Mouse (Mus musculus) heart, postnatal 0 days (tissue): ENCODE results near the gene Ccdc22. TPM values are rescaled to one million over a fixed set of nuclear protein-coding genes. Genes with fewer than 3 reads are reported as not detected.
A peak's percentile ranks its signal among the peaks of the same experiment; 100 is the strongest.

Experiments used
- ATAC-seq: fragments of 200-750 bp; cut with Nextera tagmentation; 2 replicates; pipeline ENCODE4 v1.8.0; 2017; ENCODE audit warnings: low read depth, moderate number of reproducible peaks, moderate library complexity; ENCODE audit not compliant: insufficient read depth
- DNase-seq: peaks from one replicate; pipeline ENCODE4 v3.0.0-alpha.2; 2016; ENCODE audit warnings: low spot score
- H3K27ac ChIP-seq: fragments of 300-500 bp; sonication (generic); 2 replicates; pipeline ENCODE4 v1.5.1; 2014; ENCODE audit warnings: low read depth, mild to moderate bottlenecking
- H3K27me3 ChIP-seq: fragments of 300-500 bp; sonication (generic); 2 replicates; pipeline ENCODE4 v1.6.1; 2014; ENCODE audit warnings: low read length, mixed read lengths; ENCODE audit not compliant: control insufficient read depth, insufficient read depth
- H3K36me3 ChIP-seq: fragments of 300-500 bp; sonication (generic); replicated peaks from 2 replicates; pipeline ENCODE4 v1.6.1; 2014; ENCODE audit warnings: low read length, mixed read lengths; ENCODE audit not compliant: control insufficient read depth, insufficient read depth
- H3K4me1 ChIP-seq: fragments of 300-500 bp; sonication (generic); 2 replicates; pipeline ENCODE4 v1.6.1; 2014; ENCODE audit warnings: antibody characterized with exemption; ENCODE audit not compliant: control insufficient read depth, insufficient read depth
- H3K4me2 ChIP-seq: fragments of 300-500 bp; sonication (generic); 2 replicates; pipeline ENCODE4 v1.6.1; 2014; ENCODE audit warnings: low read depth, mild to moderate bottlenecking, low read length, moderate library complexity
- H3K4me3 ChIP-seq: fragments of 300-500 bp; sonication (generic); 2 replicates; pipeline ENCODE4 v1.5.1; 2014; ENCODE audit warnings: low read depth, low read length
- H3K9ac ChIP-seq: fragments of 300-500 bp; sonication (generic); replicated peaks from 2 replicates; pipeline ENCODE4 v1.6.1; 2014; ENCODE audit warnings: low read depth, low read length, mixed read lengths
- H3K9me3 ChIP-seq: fragments of 300-500 bp; sonication (generic); replicated peaks from 2 replicates; pipeline ENCODE4 v1.6.1; 2016; ENCODE audit warnings: low read length; ENCODE audit not compliant: control insufficient read depth
- CTCF ChIP-seq: IDR thresholded peaks from 2 replicates; pipeline ENCODE4 v1.5.1; 2016; ENCODE audit warnings: antibody characterized with exemption, control low read depth, low read depth
- EP300 ChIP-seq: IDR thresholded peaks from 2 replicates; pipeline ENCODE4 v1.6.1; 2016; ENCODE audit warnings: antibody characterized with exemption, low read depth
- WGBS: fragments of 180-500 bp; shearing (Covaris S2); extraction: QIAGEN DNeasy Blood & Tissue Kit; methylation state at CpG from one replicate; pipeline ENCODE4 v1.1.7; 2014; 5-methylcytosine and 5-hydroxymethylcytosine counted together
- polyA plus RNA-seq: library from polyadenylated mRNA; unstranded; fragments of >200 nt; fragmentation: Nextera tagmentation; extraction: Ambion mirVana; gene quantifications from 2 replicates; pipeline ENCODE4 v1.2.1, GENCODE M21; 2015
- total RNA-seq: library from RNA; depleted of rRNA; stranded (reverse); fragments of >200 nt; gene quantifications from 2 replicates; pipeline ENCODE4 v1.2.3, GENCODE M21; 2014; ENCODE audit warnings: low replicate concordance

The Ccdc22 gene
- total and polyA plus RNA-seq, 2 experiments from 2014 or later, result 13.9 to 27.8 TPM

DNA sequence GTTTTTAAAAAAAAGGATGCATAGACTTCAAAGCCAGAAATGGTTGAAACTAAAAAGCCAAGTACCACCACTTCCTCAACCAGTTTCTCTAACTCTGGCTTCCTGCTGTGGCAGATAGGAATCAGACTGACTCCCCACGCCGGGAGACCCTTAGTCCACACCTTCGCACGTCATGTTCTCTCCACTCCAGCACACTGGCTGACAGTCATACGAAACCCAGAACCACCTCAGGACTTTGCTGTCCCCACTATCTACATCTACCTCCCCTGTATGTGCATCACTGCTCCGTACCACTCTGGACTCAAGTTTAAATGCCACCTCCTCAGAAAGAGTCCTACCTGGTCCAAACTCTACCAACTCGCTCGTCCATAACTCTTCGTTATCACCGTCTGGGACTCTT, 32.9 kb downstream of the Ccdc22 start:
- 50% methylated on average over 10 of the region's 10 CpGs for WGBS

DNA sequence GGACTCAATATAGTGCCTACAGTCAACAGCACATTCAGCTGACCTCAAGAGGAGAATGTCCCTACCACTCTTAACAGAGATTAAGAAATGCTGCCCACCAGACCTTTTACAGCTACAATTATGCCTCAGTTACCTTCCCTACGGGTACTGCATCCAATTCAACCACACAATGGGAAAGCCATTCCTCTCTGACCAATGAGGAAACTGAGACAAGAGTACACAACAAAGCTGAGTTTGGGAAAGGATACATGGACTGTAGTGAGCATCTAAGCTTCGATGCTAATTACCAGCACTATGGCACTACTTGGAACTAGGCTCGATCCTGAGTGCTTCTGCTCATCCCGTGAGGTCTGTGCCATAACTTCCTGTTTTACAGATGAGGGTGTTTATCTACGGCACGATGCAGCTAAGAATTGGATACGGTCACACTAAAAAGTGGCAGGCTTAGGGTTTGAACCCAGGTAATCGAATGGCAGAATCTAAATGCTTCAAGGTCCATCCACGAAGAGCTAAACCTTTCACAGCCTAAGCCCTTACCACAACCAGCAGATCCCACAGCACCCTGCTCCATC, 33.7 kb downstream of the Ccdc22 start:
- Histone ChIP-seq H3K4me2 (no peak overlapping the region), H3K4me1 (peaks cover 4% of the 10 kb centered on the region; the same call in 1 of the 2 replicates)

More for the DNA sequence above, 32.9 kb downstream of the Ccdc22 start:
- DNase-seq, result no peak
- H3K9ac ChIP-seq, result no peak overlapping the region
- TF ChIP-seq EP300, result no peak
- TF ChIP-seq CTCF, result no peak
- H3K4me2 ChIP-seq, result peak overlapping the region; percentile 67; the same call in 1 of the 2 replicates
- H3K9me3 ChIP-seq, result no peaks in the 10 kb centered on the region
- no peak overlapping the region for H3K4me3 ChIP-seq
- peaks cover 4% of the 10 kb centered on the region; the same call in 1 of the 2 replicates for H3K4me1 ChIP-seq
- no peak overlapping the region for H3K27ac ChIP-seq
- ATAC-seq, result no peak
- H3K36me3 ChIP-seq, result no peaks in the 10 kb centered on the region
- no peaks in the 10 kb centered on the region for H3K27me3 ChIP-seq

GRCm38 (mm10) chrX:7570481-7571175, 34.7 kb downstream of the Ccdc22 start:
- H3K9ac ChIP-seq, result no peak overlapping the region
- H3K9me3 ChIP-seq, result no peaks in the 10 kb centered on the region
- ATAC-seq, result no peak
- TF ChIP-seq CTCF (no peak), EP300 (no peak)
- no peak for DNase-seq
- H3K4me3 ChIP-seq, result no peak overlapping the region
- no peak overlapping the region for H3K4me2 ChIP-seq
- H3K4me1 ChIP-seq, result peaks cover 4% of the 10 kb centered on the region; the same call in 1 of the 2 replicates
- WGBS, result 49% methylated on average over 7 of the region's 7 CpGs
- no peaks in the 10 kb centered on the region for H3K36me3 ChIP-seq
- H3K27me3 ChIP-seq, result no peaks in the 10 kb centered on the region
- no peak overlapping the region for H3K27ac ChIP-seq

More for the DNA sequence above, 33.7 kb downstream of the Ccdc22 start:
- Histone ChIP-seq H3K9ac (no peak overlapping the region), H3K36me3 (no peaks in the 10 kb centered on the region), H3K4me3 (no peak overlapping the region), H3K27me3 (no peaks in the 10 kb centered on the region), H3K27ac (no peak overlapping the region), H3K9me3 (no peaks in the 10 kb centered on the region)
- ATAC-seq, result no peak
- DNase-seq, result no peak
- 79% methylated on average over 9 of the region's 9 CpGs for WGBS
- TF ChIP-seq CTCF (no peak), EP300 (no peak)

- 63% methylated on average over 8 of the region's 9 CpGs for WGBS
- no peak overlapping the region for H3K4me3 ChIP-seq
- no peak overlapping the region for H3K4me2 ChIP-seq
- TF ChIP-seq CTCF, result no peak
- TF ChIP-seq EP300, result no peak
- ATAC-seq (no peak), DNase-seq (no peak)
- H3K36me3 ChIP-seq, result no peaks in the 10 kb centered on the region
- H3K27me3 ChIP-seq, result no peaks in the 10 kb centered on the region
- no peak overlapping the region for H3K9ac ChIP-seq
- H3K27ac ChIP-seq, result no peak overlapping the region
- H3K9me3 ChIP-seq, result no peaks in the 10 kb centered on the region
- no peaks in the 10 kb centered on the region for H3K4me1 ChIP-seq
Observed at GRCm38 (mm10) chrX:7567491-7567890, 37.8 kb downstream of the Ccdc22 start.

GRCm38 (mm10) chrX:7566352-7566751, 39.0 kb downstream of the Ccdc22 start:
- DNase-seq (no peak), ATAC-seq (no peak)
- TF ChIP-seq EP300, result no peak
- no peak for TF ChIP-seq CTCF
- Histone ChIP-seq H3K27me3 (no peaks in the 10 kb centered on the region), H3K9me3 (no peaks in the 10 kb centered on the region), H3K4me2 (no peak overlapping the region), H3K27ac (no peak overlapping the region), H3K4me3 (no peak overlapping the region), H3K36me3 (no peaks in the 10 kb centered on the region), H3K4me1 (no peaks in the 10 kb centered on the region), H3K9ac (no peak overlapping the region)
- 59% methylated on average over 6 of the region's 6 CpGs for WGBS
